Mouse (Mus musculus) adrenal gland, postnatal 0 days (tissue): ENCODE measurements around the gene Rxrg. TPM values are rescaled to one million over a fixed set of nuclear protein-coding genes. Genes with fewer than 3 reads are reported as not detected.

Experiments used
- polyA plus RNA-seq: library from polyadenylated mRNA; unstranded; fragments of >200 nt; fragmentation: Nextera tagmentation; extraction: Ambion mirVana; gene quantifications from 2 replicates; pipeline ENCODE4 v1.2.1, GENCODE M21; 2015

The Rxrg gene
- 2.2 and 3.6 TPM in 2 replicates for polyA plus RNA-seq

GRCm38 (mm10) chr1:167598255-167599081, at the start of gene Rxrg:
Gene Rxrg, plus strand, starts transcription at chr1:167598384.

GRCm38 (mm10) chr1:167689232-167689261, 90.9 kb downstream of the Rxrg start, which contains the start of gene Lmx1a:
Gene Lmx1a, plus strand, starts transcription at chr1:167689237.

Other genes starting within 250 kb of the Rxrg start
- gene Aldh9a1, start 248.4 kb upstream of the Rxrg start, polyA plus RNA-seq = 42.9 and 64.6 TPM in 2 replicates
- 168 and 169 TPM in 2 replicates for gene Mgst3, start 204.5 kb upstream of the Rxrg start, polyA plus RNA-seq
- 0.28 and 0.47 TPM in 2 replicates for gene Lrrc52, start 131.6 kb upstream of the Rxrg start, polyA plus RNA-seq
- 0.11 and 0.13 TPM in 2 replicates for gene Lmx1a, start 90.9 kb downstream of the Rxrg start, polyA plus RNA-seq